Mouse (Mus musculus): Measurements from ENCODE around the gene Lrrfip1. TPM values are rescaled to one million over a fixed set of nuclear protein-coding genes. Genes with fewer than 3 reads are reported as not detected.

Gene Lrrfip1
- total RNA-seq, 2 experiments from 2014 or later = 66.4 to 74.2 TPM

- no peak for DNase-seq
- intact Hi-C loops (cut with DNase I) = no loop called here
Measured at GRCm38 (mm10) chr1:90997136-90997535, 1.4 kb upstream of the Lrrfip1 start.

- intact Hi-C loops (cut with DNase I) = no loop called here
- DNase-seq = no peak
Measured at GRCm38 (mm10) chr1:90997641-90998040, 896 bp upstream of the Lrrfip1 start.

- peak; percentile 17 for DNase-seq
- intact Hi-C loops (cut with DNase I) = no loop called here
Measured at GRCm38 (mm10) chr1:90998891-90999611, 514 bp downstream of the Lrrfip1 start.

GRCm38 (mm10) chr1:90999911-91000601, 1.5 kb downstream of the Lrrfip1 start:
- no peak for DNase-seq
- intact Hi-C loops (cut with DNase I) = no loop called here

GRCm38 (mm10) chr1:91001101-91001500, 2.6 kb downstream of the Lrrfip1 start:
- intact Hi-C loops (cut with DNase I) = no loop called here
- DNase-seq = no peak

GRCm38 (mm10) chr1:91001871-91002539, 3.5 kb downstream of the Lrrfip1 start:
- no peak for DNase-seq
- intact Hi-C loops (cut with DNase I) = no loop called here

- intact Hi-C loops (cut with DNase I) = no loop called here
- no peak for DNase-seq
Measured at GRCm38 (mm10) chr1:91002641-91003040, 4.1 kb downstream of the Lrrfip1 start.

- intact Hi-C loops (cut with DNase I) = no loop called here
- DNase-seq = no peak
Measured at GRCm38 (mm10) chr1:91003522-91004253, 5.2 kb downstream of the Lrrfip1 start.

GRCm38 (mm10) chr1:91006037-91006436, 7.5 kb downstream of the Lrrfip1 start:
- intact Hi-C loops (cut with DNase I) = no loop called here
- DNase-seq = no peak

- DNase-seq = no peak
Measured at GRCm38 (mm10) chr1:91006708-91007107, 8.2 kb downstream of the Lrrfip1 start.

GRCm38 (mm10) chr1:91008147-91008682, 9.7 kb downstream of the Lrrfip1 start:
- intact Hi-C loops (cut with DNase I) = no loop called here
- DNase-seq = no peak

More at GRCm38 (mm10) chr1:91006708-91007107, 8.2 kb downstream of the Lrrfip1 start:
- intact Hi-C loops (cut with DNase I) = no loop called here

GRCm38 (mm10) chr1:91008746-91009145, 10.2 kb downstream of the Lrrfip1 start:
- no peak for DNase-seq
- intact Hi-C loops (cut with DNase I) = no loop called here

- intact Hi-C loops (cut with DNase I) = no loop called here
- DNase-seq = no peak
Measured at GRCm38 (mm10) chr1:91009266-91009665, 10.7 kb downstream of the Lrrfip1 start.

GRCm38 (mm10) chr1:91010216-91010615, 11.7 kb downstream of the Lrrfip1 start:
- intact Hi-C loops (cut with DNase I) = no loop called here
- no peak for DNase-seq

- no peak for DNase-seq
- intact Hi-C loops (cut with DNase I) = no loop called here
Measured at GRCm38 (mm10) chr1:91010716-91011115, 12.2 kb downstream of the Lrrfip1 start.

GRCm38 (mm10) chr1:91011336-91011735, 12.8 kb downstream of the Lrrfip1 start:
- intact Hi-C loops (cut with DNase I) = no loop called here
- no peak for DNase-seq

GRCm38 (mm10) chr1:91013803-91014202, 15.3 kb downstream of the Lrrfip1 start:
- intact Hi-C loops (cut with DNase I) = no loop called here
- DNase-seq = no peak

GRCm38 (mm10) chr1:91015571-91015970, 17.0 kb downstream of the Lrrfip1 start:
- no peak for DNase-seq
- intact Hi-C loops (cut with DNase I) = no loop called here

- intact Hi-C loops (cut with DNase I) = no loop called here
- no peak for DNase-seq
Measured at GRCm38 (mm10) chr1:91017111-91017758, 18.7 kb downstream of the Lrrfip1 start.

- intact Hi-C loops (cut with DNase I) = no loop called here
- DNase-seq = no peak
Measured at GRCm38 (mm10) chr1:91019346-91019745, 20.8 kb downstream of the Lrrfip1 start.
